In the genomic region with DNA sequence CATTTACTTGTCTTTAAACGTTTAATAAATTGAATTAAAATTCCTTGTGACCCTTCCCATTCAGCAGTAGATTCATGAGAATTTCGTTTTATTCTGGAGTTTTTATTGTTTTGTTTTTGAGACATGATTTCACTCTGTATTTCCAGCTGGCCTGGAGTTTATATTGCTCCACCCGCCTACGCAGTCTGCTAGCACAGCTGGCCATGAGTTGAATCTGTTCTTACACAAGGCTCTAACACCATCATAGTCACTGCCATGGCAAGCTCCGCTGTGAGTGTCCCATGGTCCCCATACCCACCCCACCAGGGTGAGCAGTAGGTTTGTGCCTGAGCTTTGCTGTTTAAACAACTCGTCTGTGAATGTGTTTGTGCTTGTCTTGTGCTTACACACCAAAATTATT, we compare ENCODE assay signal across 19 mouse cellular contexts. TPM values are rescaled to one million over a fixed set of nuclear protein-coding genes. Genes with fewer than 3 reads are reported as not detected.
A peak's percentile ranks its signal among the peaks of the same experiment; 100 is the strongest.
DNase-seq lines count a peak whose midpoint lies in the region; TF ChIP-seq lines count a peak whose summit lies in the region.
"Had no signal": no experiment of that assay in that cellular context is flagged by ENCODE, and none has a peak within 500 bp of the region (broad histone marks: within the 10 kb centered on the region; RNA-seq: fewer than 3 reads in every experiment).

No protein-coding gene starts in this region.

- no peak for DNase-seq in layer of hippocampus, adult 2 months (ENCODE audit: low spot score in 2 of 2)
- no peak for DNase-seq in layer of hippocampus, postnatal 10 days (ENCODE audit: low spot score in 2 of 2)
- DNase-seq in gastrocnemius, adult 2 months, result peak; percentile 61
- peak; percentile 17 to 29 for DNase-seq in gastrocnemius, postnatal 36 days
- peak; percentile 14 for DNase-seq in heart, postnatal 4 days
- no peak for DNase-seq in left cerebral cortex, adult 2 months (ENCODE audit: extremely low spot score in 1 of 2, low spot score in 2 of 2)
- DNase-seq in spleen, postnatal 10 days (ENCODE audit: low spot score in 2 of 2), result no peak
- DNase-seq: adrenal gland, adult 8-10 months; cerebellum, postnatal 10 days; kidney, adult 11 months; lung, adult 18-20 months; retina, postnatal 1 day; right cerebral cortex, postnatal 4 days; thymus, postnatal 25 days had no signal

- intact Hi-C loops in gastrocnemius, adult 2 months (cut with DNase I), result loop anchor here (10.0 kb wide), 1 partner anchor 228 kb away; the partner anchor contains the start of gene Clock
- intact Hi-C loops in gastrocnemius, postnatal 36 days (cut with DNase I), result loop anchor here (10.0 kb wide), 1 partner anchor 228 kb away; the partner anchor contains the start of gene Clock
- intact Hi-C loops in left cerebral cortex, adult 2 months (cut with DNase I), result loop anchor here (10.0 kb wide), 1 partner anchor 108 kb away; no protein-coding TSS in a partner anchor

- no peak overlapping the region for H3K4me3 ChIP-seq in layer of hippocampus, adult 2 months
- peak overlapping the region; percentile 13; the same call in 1 of the 2 replicates for H3K4me3 ChIP-seq in gastrocnemius, adult 2 months
- H3K4me3 ChIP-seq in left cerebral cortex, adult 2 months, result no peak overlapping the region
- H3K4me3 ChIP-seq: embryonic facial prominence, embryonic 13.5 days; hindbrain, embryonic 10.5 days had no signal

- H3K27ac ChIP-seq in layer of hippocampus, adult 2 months, result peak overlapping the region; percentile 19; the same call in 1 of the 2 replicates
- peak overlapping the region; percentile 70 for H3K27ac ChIP-seq in gastrocnemius, adult 2 months
- no peak overlapping the region for H3K27ac ChIP-seq in left cerebral cortex, adult 2 months
- H3K27ac ChIP-seq: embryonic facial prominence, embryonic 13.5 days; hindbrain, embryonic 10.5 days; hindbrain, postnatal 0 days had no signal

- TF ChIP-seq CTCF in layer of hippocampus, adult 2 months (conservative IDR thresholded peaks at IDR 0.05), result no peak
- TF ChIP-seq CTCF in gastrocnemius, adult 2 months (IDR thresholded peaks at IDR 0.05), result no peak
- TF ChIP-seq CTCF in left cerebral cortex, adult 2 months (IDR thresholded peaks at IDR 0.05), result no peak

RNA-seq across cellular contexts. Expression of gene Exoc1, which starts 4.1 kb away (rescaled TPM):
- total RNA-seq in layer of hippocampus, adult 2 months (2021), result 10 to 100 TPM; 60.1 to 61.7 TPM
- total RNA-seq in layer of hippocampus, postnatal 10 days (2021), result 10 to 100 TPM; 63.5 to 70.3 TPM
- 10 to 100 TPM; 11.6 to 12.0 TPM for total RNA-seq in gastrocnemius, adult 2 months (2021)
- total RNA-seq in gastrocnemius, postnatal 36 days (2021), result 10 to 100 TPM in 1 of 2 experiments, 1 to 10 TPM in 1; 9.9 to 10.4 TPM
- 10 to 100 TPM; 28.7 to 29.8 TPM for total RNA-seq in heart, postnatal 4 days (2021)
- total RNA-seq in left cerebral cortex, adult 2 months (2021), result 10 to 100 TPM; 55.4 to 59.9 TPM

RNA-seq across cellular contexts. Expression of gene Gm7271, which starts 49.3 kb away (rescaled TPM):
- not detected for total RNA-seq in layer of hippocampus, adult 2 months (2021)
- not detected for total RNA-seq in layer of hippocampus, postnatal 10 days (2021)
- total RNA-seq in gastrocnemius, adult 2 months (2021), result not detected
- total RNA-seq in gastrocnemius, postnatal 36 days (2021), result not detected
- total RNA-seq in heart, postnatal 4 days (2021), result not detected
- total RNA-seq in left cerebral cortex, adult 2 months (2021), result not detected
- total RNA-seq: adrenal gland, adult 8-10 months; hindbrain, postnatal 0 days; layer of hippocampus, adult 18-20 months; left cerebral cortex, adult 8-10 months had no signal

RNA-seq across cellular contexts. Expression of gene Cep135, which starts 55.3 kb away (rescaled TPM):
- 1 to 10 TPM; 6.9 to 7.6 TPM for total RNA-seq in layer of hippocampus, adult 2 months (2021)
- total RNA-seq in layer of hippocampus, postnatal 10 days (2021), result 1 to 10 TPM; 7.2 to 8.5 TPM
- total RNA-seq in gastrocnemius, adult 2 months (2021), result 1 to 10 TPM; 1.1 to 1.4 TPM
- total RNA-seq in gastrocnemius, postnatal 36 days (2021), result 1 to 10 TPM in 1 of 2 experiments, under 1 TPM in 1; 0.86 to 1.0 TPM
- total RNA-seq in heart, postnatal 4 days (2021), result 1 to 10 TPM; 7.4 to 7.6 TPM
- total RNA-seq in left cerebral cortex, adult 2 months (2021), result 1 to 10 TPM; 6.8 to 7.2 TPM

Comparison
In these comparisons a context has a peak if more than half of its experiments do, and no peak if none do; other contexts are left out.
1. DNase-seq: peak in gastrocnemius, adult 2 months (single experiment), gastrocnemius, postnatal 36 days (2 of 2) and heart, postnatal 4 days (single experiment); none in layer of hippocampus, adult 2 months (0 of 2), layer of hippocampus, postnatal 10 days (0 of 2), left cerebral cortex, adult 2 months (0 of 2) and spleen, postnatal 10 days (0 of 2).